Mouse (Mus musculus) limb, embryonic 10.5 days (tissue): Measurements from ENCODE around the gene Arhgap27. TPM values are rescaled to one million over a fixed set of nuclear protein-coding genes. Genes with fewer than 3 reads are reported as not detected.

Experiments
- DNase-seq: peaks from one replicate; pipeline ENCODE4 v3.0.0-alpha.2; 2017; ENCODE audit warnings: low spot score
- H3K27ac ChIP-seq: fragments of 300-500 bp; sonication (generic); 2 replicates; pipeline ENCODE4 v1.5.1; 2016; ENCODE audit warnings: mild to moderate bottlenecking
- H3K27me3 ChIP-seq: fragments of 300-500 bp; sonication (generic); 2 replicates; pipeline ENCODE4 v1.6.1; 2016; ENCODE audit warnings: low read depth, mild to moderate bottlenecking; ENCODE audit not compliant: poor library complexity, severe bottlenecking
- H3K36me3 ChIP-seq: fragments of 300-500 bp; sonication (generic); 2 replicates; pipeline ENCODE4 v1.6.1; 2016; ENCODE audit warnings: mild to moderate bottlenecking, moderate library complexity
- H3K4me1 ChIP-seq: fragments of 300-500 bp; sonication (generic); 2 replicates; pipeline ENCODE4 v1.6.1; 2016
- H3K4me3 ChIP-seq: fragments of 300-500 bp; sonication (generic); 2 replicates; pipeline ENCODE4 v1.5.1; 2016; ENCODE audit warnings: mild to moderate bottlenecking, moderate library complexity
- H3K9me3 ChIP-seq: fragments of 300-500 bp; sonication (generic); replicated peaks from 2 replicates; pipeline ENCODE4 v1.6.1; 2016; ENCODE audit warnings: mild to moderate bottlenecking
- WGBS: fragments of 180-500 bp; shearing (Covaris S2); methylation state at CpG from one replicate; pipeline ENCODE4 v1.1.7; 2016; 5-methylcytosine and 5-hydroxymethylcytosine counted together
- polyA plus RNA-seq: library from polyadenylated mRNA; unstranded; fragments of >200 nt; fragmentation: Nextera tagmentation; extraction: Ambion mirVana; gene quantifications from 2 replicates; pipeline ENCODE4 v1.2.1, GENCODE M21; 2016

Arhgap27 gene
- polyA plus RNA-seq, 1 experiment from 2014 or later: 8.2 TPM

DNA sequence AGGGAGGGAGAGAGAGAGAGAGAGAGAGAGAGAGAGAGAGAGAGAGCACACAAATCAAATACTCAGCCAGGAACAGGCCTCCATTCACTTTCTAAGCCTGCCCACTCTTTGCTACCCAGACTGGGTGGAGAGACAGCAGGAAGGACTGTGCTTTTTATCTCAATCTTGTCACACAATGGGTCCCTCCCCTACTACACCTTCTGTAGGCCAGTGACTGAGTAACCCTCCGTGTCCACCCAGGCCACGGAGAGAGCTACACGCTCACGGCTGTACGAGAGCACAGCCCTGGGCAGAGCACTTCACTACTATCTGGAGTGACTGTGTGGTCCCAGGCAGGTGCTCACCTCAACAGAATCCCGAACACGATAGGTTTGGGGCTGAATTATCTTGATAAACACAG is 17.3 kb downstream of the Arhgap27 start:
- DNase-seq: no peak
- no peak overlapping the region for H3K27ac ChIP-seq
- no peaks in the 10 kb centered on the region for H3K9me3 ChIP-seq
- no peaks in the 10 kb centered on the region for H3K36me3 ChIP-seq
- peaks cover 13% of the 10 kb centered on the region for H3K4me1 ChIP-seq
- WGBS: 80% methylated on average over 7 of the region's 7 CpGs
- H3K27me3 ChIP-seq: 0 out of 2 replicates have a peak, but pooled peaks cover 1% of the 10 kb centered on the region
- H3K4me3 ChIP-seq: no peak overlapping the region

DNA sequence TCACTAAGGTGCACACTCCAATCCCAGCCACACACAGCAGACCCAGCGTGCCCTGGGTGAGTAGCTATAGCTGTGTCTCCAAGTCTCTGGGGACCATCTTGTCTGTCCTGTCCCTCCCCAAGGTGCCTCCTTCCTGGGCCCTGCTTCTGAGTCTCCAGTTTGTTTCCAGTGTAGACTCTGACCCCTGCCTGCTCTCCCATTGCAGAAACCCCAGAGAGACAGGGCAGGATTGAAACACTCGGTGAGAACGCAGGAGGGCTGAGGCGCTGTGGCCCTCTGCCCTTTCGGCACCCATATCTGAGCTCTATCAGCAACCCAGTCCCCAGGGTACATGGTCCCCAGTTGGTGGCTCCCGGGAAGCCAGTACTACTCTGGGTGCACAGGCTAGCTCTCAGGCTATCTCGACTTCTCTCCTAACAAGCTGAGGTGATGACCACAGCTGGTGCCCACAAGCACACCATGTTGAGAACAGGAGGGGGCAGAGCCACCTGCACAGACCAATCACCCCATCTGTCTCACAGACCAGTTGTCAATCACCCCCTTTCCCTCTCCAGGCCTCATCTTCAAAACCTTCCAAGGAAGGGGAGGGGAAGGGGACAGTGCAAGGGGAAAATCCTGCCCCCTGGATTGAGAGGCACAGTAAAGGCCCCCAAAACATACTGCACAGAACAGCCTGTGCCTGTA is 17.9 kb downstream of the Arhgap27 start:
- no peak for DNase-seq
- Histone ChIP-seq H3K36me3 (no peaks in the 10 kb centered on the region), H3K27me3 (peaks cover 8% of the 10 kb centered on the region; the same call in 1 of the 2 replicates), H3K4me1 (peaks cover 17% of the 10 kb centered on the region), H3K9me3 (no peaks in the 10 kb centered on the region), H3K27ac (no peak overlapping the region), H3K4me3 (no peak overlapping the region)
- 80% methylated on average over 7 of the region's 7 CpGs for WGBS

DNA sequence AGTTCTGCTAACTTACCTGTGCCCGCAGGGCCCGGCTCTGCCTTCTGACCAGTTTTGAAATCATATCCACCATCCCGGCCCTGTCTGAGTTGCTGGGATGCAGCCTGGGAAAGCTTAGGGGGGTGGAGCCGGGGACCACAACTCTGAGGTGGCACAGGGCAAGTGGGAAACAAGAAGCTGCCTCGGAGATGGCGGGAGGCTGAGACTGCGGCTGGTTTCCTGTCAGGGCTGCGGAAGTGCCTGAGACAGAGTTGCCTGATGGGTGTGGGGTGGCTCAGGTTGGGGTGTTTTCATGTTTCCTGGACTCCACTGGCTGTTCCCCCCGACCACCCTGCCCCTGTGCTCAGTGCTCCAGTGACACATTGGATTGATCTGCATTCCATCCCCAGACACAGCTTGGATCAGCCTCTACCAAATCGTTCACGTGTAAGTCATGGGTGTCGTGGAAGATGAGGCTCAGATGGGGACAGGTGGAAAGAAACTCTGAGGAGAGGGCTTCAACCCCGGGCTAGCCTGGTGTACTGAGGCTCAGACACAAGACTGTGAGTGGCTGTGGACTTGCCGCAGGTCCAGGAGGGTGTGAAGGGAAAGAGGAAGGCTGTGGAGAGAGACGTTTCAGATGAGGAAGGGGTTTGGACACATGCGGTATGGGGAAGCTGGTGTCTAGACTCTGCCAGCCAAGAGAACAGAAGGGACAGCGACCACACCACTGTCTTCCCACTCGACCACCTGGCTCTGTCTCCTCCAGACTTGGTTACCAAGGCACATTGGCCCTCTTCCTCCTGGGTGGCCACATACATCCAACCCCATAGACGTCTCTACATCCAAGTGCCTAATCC is 18.8 kb downstream of the Arhgap27 start:
- Histone ChIP-seq H3K4me3 (no peak overlapping the region), H3K27me3 (peaks cover 14% of the 10 kb centered on the region; the same call in 1 of the 2 replicates), H3K4me1 (peaks cover 26% of the 10 kb centered on the region), H3K9me3 (no peaks in the 10 kb centered on the region), H3K27ac (no peak overlapping the region), H3K36me3 (no peaks in the 10 kb centered on the region)
- no peak for DNase-seq
- 75% methylated on average over 19 of the region's 19 CpGs for WGBS

DNA sequence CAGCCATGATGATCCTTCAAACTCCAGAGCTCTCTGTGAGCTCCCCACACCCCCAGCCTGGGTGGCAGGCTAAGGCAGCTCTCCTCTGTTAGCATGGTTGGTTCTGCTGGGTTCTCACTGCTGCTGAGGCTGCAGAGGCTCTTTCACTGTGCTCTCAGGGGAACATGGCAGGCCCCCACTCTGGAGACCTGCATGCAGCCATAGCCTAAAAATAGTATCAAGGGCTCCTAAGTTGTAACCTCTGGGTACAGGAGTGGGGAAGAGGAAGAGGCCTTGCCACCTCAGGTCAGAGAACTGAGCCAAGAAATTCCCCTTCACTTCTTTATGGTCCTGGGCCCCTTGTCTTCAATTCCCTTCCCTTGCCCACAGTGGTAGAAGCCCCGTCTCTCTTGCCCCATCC is 19.6 kb downstream of the Arhgap27 start:
- no peak overlapping the region for H3K27ac ChIP-seq
- peaks cover 30% of the 10 kb centered on the region for H3K4me1 ChIP-seq
- WGBS: 76% methylated on average over 1 of the region's 1 CpGs
- no peak overlapping the region for H3K4me3 ChIP-seq
- H3K36me3 ChIP-seq: no peaks in the 10 kb centered on the region
- DNase-seq: no peak
- H3K27me3 ChIP-seq: peaks cover 23% of the 10 kb centered on the region
- H3K9me3 ChIP-seq: no peaks in the 10 kb centered on the region

DNA sequence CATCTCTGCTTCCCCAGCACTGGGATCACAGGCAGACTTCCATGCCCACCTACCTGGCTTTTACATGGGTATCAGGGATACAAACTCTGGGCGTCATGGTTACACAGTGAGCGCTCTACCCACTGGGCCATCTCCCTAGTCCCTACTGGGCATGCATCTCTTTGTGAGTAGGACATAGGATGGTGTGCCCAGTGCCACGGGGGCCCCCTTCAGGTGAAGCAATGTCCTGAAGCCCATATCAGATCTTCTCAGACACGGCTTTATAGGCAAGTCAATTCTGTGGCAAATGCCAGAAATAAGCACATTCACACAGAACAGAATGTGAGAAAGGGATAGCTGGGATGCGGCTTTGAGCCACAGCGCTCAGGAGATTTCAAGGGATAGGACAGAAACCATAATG is 20.4 kb downstream of the Arhgap27 start:
- Histone ChIP-seq H3K27me3 (peaks cover 29% of the 10 kb centered on the region), H3K27ac (no peak overlapping the region), H3K4me3 (no peak overlapping the region), H3K36me3 (no peaks in the 10 kb centered on the region), H3K4me1 (peaks cover 30% of the 10 kb centered on the region), H3K9me3 (no peaks in the 10 kb centered on the region)
- 87% methylated on average over 6 of the region's 6 CpGs for WGBS
- DNase-seq: no peak

DNA sequence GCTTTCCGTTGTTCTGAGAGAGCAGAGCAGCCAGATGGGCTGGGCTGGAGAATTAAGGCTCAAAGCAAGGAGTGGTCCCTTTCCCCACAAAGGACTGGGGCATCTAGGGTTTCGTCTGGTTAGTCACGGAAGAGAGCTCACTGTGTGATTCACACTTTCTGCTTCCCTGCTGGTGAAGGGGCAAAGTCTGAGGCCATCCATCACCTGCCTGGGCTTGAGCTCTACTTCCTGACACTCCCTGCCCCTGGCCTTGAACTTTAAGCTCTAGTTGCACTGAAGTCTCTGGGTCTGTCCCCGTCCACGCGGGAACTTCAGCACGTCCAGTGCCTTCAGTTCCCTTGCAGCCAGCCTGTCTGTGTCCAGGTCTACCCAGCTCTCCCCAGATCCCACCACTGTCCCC is 22.8 kb downstream of the Arhgap27 start:
- peaks cover 40% of the 10 kb centered on the region for H3K27me3 ChIP-seq
- H3K4me3 ChIP-seq: no peak overlapping the region
- H3K9me3 ChIP-seq: no peaks in the 10 kb centered on the region
- no peaks in the 10 kb centered on the region for H3K36me3 ChIP-seq
- 30% methylated on average over 7 of the region's 7 CpGs for WGBS
- no peak for DNase-seq
- no peak overlapping the region for H3K27ac ChIP-seq
- H3K4me1 ChIP-seq: peaks cover 30% of the 10 kb centered on the region

DNA sequence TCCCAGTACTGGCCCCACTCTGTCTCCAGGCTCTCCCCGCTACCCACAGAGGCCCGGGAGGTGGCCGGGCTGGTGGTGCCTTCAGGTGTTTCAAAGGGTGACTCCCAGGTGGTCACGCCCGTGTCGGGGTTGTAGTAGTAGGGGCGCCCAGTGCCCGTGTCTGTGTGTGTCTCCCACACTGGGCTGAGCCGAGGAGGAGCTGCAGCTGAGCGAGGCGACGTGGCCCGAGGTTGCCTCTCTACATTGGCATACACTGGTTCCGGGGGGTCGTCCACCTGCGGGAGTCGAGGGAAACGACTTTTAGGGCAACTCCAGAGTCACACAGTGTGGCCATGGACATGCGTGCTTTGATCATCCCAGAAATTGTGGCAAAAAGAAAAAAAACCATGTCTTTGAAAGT is 23.4 kb downstream of the Arhgap27 start:
- WGBS: 67% methylated on average over 19 of the region's 19 CpGs
- Histone ChIP-seq H3K36me3 (no peaks in the 10 kb centered on the region), H3K4me1 (peaks cover 30% of the 10 kb centered on the region), H3K4me3 (peak overlapping the region; percentile 33), H3K27ac (no peak overlapping the region), H3K9me3 (no peaks in the 10 kb centered on the region), H3K27me3 (peaks cover 45% of the 10 kb centered on the region)
- DNase-seq: no peak

DNA sequence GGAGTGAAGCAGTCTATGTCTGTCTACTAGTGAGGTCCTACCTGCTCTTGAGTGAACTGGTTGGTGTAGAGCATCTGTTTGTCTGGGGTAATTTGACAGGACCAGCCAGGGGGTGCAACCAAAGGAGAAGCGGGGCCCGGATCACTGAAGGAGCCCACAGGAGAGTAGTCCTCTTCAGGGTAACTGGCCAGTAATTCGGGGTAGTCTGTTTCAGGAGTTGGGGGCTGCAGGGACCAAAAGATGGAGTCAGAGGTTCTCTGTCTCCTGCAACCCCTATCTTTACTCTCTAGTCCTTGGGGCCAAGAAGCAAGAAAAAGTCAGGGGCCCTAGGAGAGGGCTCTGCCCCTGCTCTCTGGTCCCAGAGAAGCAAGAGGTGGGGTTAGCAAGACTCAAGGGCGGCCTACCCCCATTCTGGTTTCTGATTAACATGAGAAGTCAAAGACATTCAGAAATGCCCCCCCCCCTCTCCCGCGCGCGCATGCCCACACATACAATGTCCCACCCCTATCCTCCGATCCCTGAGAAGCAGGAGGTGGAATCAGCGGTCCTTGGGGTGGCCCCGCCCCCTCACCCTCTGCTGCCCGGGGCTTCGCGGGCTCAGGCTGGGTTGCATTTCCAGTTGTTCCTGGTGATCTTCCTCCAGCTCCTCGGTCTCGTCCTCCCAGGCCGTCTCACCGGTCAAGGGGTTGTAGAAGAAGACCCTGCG is 23.9 kb downstream of the Arhgap27 start:
- H3K4me3 ChIP-seq: peak overlapping the region; percentile 33
- peaks cover 28% of the 10 kb centered on the region for H3K4me1 ChIP-seq
- H3K27me3 ChIP-seq: peaks cover 51% of the 10 kb centered on the region
- H3K27ac ChIP-seq: no peak overlapping the region
- H3K9me3 ChIP-seq: no peaks in the 10 kb centered on the region
- WGBS: 47% methylated on average over 19 of the region's 19 CpGs
- no peak for DNase-seq
- H3K36me3 ChIP-seq: no peaks in the 10 kb centered on the region

DNA sequence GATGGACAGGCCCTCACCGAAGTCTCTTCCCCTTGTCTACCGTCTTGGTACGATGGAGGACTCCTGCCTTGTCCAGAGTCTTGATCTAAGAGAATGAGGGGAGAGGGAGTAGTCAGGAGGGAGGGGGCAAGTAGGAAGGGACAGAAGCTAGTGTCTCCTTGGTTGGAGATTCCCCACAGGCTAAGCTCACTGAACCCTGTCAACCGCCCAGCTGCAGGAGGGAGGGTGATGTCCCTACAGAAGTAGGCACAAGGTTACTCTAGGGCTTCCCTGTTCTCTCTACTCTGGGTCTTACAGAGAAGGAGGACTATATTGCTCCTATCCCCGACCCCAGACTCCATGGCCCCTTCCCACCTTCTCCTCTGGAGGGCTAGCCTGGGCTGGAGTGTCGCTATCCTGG is 24.8 kb downstream of the Arhgap27 start:
- WGBS: 93% methylated on average over 6 of the region's 6 CpGs
- no peaks in the 10 kb centered on the region for H3K36me3 ChIP-seq
- H3K4me3 ChIP-seq: no peak overlapping the region
- no peak for DNase-seq
- no peaks in the 10 kb centered on the region for H3K9me3 ChIP-seq
- peaks cover 60% of the 10 kb centered on the region for H3K27me3 ChIP-seq
- no peak overlapping the region for H3K27ac ChIP-seq
- H3K4me1 ChIP-seq: peaks cover 27% of the 10 kb centered on the region

DNA sequence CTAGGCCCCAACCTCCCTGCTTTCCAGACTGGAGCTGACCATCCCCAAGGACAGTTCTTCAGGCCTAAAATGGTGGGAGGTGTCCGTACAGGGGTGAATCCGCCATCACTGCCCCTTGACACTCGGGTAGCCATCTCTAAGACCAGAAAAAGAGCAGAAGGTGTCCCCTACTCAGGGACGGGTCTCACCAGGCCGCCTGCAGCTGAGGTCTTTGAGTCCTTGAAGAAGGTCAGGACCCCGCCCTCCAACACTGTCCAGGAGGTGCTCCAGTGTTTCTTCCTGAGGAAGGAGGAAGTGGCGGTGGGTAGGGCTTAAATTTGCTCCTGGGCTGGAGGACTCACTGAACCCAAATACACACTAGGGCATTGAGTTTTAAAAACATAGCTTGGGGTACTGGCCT is 25.4 kb downstream of the Arhgap27 start:
- Histone ChIP-seq H3K4me1 (peaks cover 30% of the 10 kb centered on the region), H3K27me3 (peaks cover 65% of the 10 kb centered on the region), H3K4me3 (no peak overlapping the region), H3K27ac (no peak overlapping the region), H3K9me3 (no peaks in the 10 kb centered on the region), H3K36me3 (no peaks in the 10 kb centered on the region)
- 86% methylated on average over 7 of the region's 7 CpGs for WGBS
- DNase-seq: no peak

DNA sequence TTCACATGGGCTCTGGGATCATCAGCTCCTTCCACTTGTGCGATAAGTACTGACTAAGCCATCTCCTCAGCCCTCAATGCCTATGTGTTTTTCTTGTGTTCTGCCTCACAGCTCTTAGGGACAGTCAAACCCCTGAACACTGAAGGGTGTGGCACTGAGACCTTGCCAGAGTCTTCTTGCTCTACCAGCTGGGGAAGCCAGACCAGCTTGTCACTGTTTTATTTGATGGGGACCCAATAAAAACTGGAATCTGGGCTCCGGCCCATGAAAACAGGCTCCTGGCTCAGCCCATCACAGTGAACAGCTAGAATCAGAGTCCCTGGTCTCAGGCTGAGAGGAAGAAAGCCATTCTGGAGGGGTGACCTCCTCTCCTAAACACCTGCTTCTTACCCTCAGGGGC is 26.3 kb downstream of the Arhgap27 start:
- no peak overlapping the region for H3K4me3 ChIP-seq
- WGBS: 95% methylated on average over 2 of the region's 2 CpGs
- no peaks in the 10 kb centered on the region for H3K36me3 ChIP-seq
- H3K27ac ChIP-seq: no peak overlapping the region
- DNase-seq: no peak
- no peaks in the 10 kb centered on the region for H3K9me3 ChIP-seq
- peaks cover 75% of the 10 kb centered on the region for H3K27me3 ChIP-seq
- peaks cover 36% of the 10 kb centered on the region for H3K4me1 ChIP-seq

DNA sequence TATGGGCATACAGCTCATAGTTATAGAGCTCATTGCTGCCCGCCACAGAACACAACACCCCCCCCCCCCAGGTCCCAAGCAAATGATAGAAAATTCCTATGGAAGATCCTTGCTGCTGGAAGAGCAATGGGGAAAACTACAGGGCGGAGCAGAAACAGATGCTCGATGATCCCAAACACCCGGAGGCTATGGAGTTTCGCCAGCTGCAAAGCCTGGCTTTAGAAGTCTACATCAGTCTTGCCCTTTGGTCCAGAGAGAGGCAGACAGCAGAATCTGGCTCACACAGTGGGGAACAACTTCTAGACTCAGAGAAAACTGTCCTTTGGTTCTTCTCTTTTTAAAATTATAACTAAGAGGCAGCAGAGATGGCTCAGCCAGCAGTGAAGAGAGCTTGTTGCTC is 27.9 kb downstream of the Arhgap27 start:
- peaks cover 74% of the 10 kb centered on the region for H3K27me3 ChIP-seq
- H3K27ac ChIP-seq: no peak overlapping the region
- no peaks in the 10 kb centered on the region for H3K9me3 ChIP-seq
- H3K36me3 ChIP-seq: no peaks in the 10 kb centered on the region
- no peak overlapping the region for H3K4me3 ChIP-seq
- DNase-seq: no peak
- 83% methylated on average over 5 of the region's 5 CpGs for WGBS
- peaks cover 32% of the 10 kb centered on the region for H3K4me1 ChIP-seq

DNA sequence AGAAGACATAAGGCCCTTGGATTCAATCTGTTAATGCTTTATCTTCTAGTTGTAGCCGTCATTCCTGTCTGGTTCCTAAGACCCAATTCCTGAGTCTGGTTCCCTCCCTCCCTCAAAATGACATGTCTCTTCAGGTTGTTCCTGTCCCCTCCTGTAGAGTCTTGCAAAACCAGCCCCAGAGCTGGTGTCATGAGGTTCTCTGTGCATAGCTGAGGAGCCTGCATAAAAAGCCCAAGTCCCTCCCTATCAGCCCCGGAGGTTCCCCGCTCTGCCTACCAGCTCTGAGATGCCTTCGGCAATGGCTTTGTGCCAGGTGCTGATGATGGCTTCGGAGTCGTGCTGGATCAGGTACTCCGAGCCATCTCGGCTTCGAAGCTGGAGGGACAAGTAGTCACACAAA is 28.6 kb downstream of the Arhgap27 start:
- Histone ChIP-seq H3K4me3 (no peak overlapping the region), H3K27ac (no peak overlapping the region), H3K36me3 (no peaks in the 10 kb centered on the region), H3K9me3 (no peaks in the 10 kb centered on the region), H3K27me3 (peaks cover 67% of the 10 kb centered on the region), H3K4me1 (peaks cover 25% of the 10 kb centered on the region)
- no peak for DNase-seq
- 86% methylated on average over 9 of the region's 9 CpGs for WGBS
